Mouse (Mus musculus) frontal cortex, postnatal 25 days (tissue): Measurements from ENCODE around the gene Prss45.

ENCODE experiments used
- DNase-seq, 2 experiments: peaks; one replicate each; pipeline ENCODE4 v3.0.0; 2022; ENCODE audit warnings: low spot score in 2 of 2

The Prss45 gene

DNA sequence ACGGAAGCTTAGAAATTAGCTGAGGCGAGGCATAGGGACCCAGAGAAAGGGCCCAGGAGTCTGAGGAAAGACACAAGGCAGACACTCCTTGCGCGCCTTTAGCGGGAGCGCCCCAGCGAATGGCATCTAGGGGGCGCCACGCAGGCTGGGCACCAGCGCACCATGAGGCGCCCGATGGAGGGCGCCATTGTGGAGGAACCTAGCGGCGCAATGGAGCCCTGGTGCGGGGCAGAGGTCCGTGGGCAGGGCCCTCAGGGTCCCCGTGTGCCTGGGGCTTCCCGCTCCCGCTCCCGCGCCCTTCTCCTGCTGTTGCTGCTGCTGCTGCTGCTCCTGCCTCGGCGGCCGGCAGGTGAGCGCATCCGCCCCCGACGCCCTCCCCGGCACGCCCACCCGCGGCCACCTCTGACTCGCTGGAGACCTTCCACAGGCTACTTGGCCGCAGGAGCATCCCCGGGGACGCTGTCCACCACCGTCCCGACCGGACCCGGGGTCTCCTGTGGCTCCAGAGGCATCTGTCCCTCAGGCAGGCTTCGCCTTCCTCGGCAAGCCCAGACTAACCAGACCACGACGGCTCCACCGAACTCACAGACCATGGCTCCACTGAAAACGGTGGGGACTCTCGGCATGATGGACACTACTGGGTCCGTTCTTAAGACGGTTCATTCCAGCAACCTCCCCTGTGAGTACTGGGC is 23.5 kb downstream of the Prss45 start, which contains the start of gene Prss50:
Gene Prss50, plus strand, starts transcription at position 187 of the 692 bp plus-strand sequence.
- DNase-seq, result no peak

- no peak for DNase-seq
Observed at GRCm38 (mm10) chr9:110858523-110858922, 24.1 kb downstream of the Prss45 start.

DNA sequence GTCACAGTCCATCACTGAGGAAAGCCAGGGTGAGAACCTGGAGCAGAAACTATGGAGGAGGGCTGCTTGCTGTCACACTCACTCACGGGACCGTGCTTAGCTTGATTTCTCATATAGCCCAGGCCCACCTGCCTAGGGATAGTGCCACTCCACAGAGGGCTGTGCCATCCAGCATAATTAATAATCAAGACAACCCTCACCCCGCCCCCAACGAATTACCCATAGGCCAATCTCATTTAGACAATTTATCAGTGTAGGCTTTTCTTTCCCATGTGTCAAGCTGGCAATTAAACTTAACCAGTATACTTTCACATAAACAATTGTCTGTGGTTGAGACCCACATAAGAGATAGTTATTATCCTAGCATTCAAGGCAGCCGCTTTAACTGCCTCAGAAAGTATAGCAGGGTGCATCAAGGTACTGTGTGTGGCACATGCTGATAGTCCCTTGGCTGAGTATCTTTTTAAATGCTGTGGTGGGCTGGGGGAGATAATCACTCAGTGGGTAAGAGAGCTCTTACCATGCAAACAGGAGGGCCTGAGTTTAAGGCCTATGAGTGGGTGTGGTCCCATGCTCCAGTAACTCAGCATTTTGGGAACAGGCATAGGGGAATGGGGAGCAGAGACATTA is 24.7 kb downstream of the Prss45 start:
- DNase-seq, result no peak

- DNase-seq, result peak in 1 of 2 experiments; percentile 59
Observed at GRCm38 (mm10) chr9:110871030-110871429, 36.6 kb downstream of the Prss45 start.

DNA sequence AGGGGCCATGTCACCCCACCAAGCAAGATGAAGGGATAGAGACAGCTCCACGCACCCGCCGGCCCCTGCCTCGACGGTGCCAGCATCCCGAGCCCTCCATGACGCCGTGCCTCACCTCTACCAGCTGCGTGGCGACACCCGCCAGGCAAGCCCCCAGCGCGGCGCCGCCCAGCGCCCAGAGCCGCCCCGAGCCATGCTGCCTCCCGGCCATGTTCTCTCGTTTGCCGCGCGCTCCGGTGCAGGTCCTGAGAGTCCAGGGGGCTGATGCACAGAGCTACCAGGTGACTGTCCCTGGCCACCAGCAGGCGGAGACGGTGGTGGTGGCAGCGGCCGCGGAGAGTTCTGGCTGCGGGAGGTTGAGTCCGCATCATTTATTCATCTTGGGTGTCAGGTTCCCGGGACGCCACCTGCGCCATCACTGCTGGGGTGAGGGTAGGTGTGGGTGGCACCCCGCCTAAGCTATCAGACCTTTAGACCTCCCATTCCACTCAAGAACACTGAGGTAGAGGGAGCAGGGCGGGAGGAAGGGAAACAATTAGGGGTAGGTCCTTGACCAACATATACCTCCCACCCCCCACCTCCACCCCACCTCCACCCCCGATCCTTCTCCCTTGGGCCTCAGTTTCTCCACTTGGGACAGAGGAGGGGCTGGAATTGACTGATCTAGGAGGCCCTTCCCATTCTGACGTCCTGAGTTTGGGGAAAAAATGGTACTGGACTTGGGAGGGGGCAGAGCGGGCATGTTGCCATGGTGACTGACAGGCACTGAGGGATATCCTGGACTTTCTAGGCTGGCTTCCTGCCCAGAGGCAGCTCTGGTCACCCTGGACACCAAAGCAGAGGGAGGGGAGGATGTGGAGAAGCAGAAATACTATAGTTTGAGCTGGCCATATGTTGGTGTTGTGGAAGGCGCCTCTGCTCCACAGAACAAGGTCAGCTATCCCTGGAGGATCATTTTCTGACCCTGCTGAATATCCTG is 39.6 kb downstream of the Prss45 start:
- DNase-seq, result no peak

DNA sequence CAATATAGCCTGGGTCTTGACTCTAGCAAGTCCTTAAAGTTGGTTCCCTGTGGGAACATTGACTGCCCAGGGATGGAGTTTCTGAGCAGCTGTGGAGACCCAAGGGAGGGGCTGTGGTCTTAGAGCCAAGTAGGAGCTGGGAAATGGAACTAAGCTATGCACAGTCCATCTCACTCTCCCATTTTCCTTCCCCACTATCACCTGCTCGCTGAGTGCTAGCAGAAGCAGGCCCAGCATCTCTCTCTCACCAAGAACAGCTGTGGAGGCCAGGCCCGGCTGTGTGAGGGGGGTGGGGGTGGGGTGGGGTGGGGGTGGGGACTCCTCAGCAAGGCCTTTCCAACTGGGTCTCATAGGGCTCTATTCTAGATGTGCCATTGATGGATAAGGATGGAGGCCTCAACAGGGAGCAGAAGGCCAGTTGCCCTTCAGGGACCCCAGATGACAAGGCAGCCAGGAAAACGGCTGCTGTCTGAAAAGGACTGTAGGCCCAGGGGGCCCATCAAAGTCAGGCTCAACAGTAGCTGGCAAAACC is 40.3 kb downstream of the Prss45 start:
- no peak for DNase-seq

GRCm38 (mm10) chr9:110875288-110875695 is 40.9 kb downstream of the Prss45 start:
- DNase-seq, result no peak

- DNase-seq, result no peak
Observed at GRCm38 (mm10) chr9:110877353-110877752, 43.0 kb downstream of the Prss45 start.

DNA sequence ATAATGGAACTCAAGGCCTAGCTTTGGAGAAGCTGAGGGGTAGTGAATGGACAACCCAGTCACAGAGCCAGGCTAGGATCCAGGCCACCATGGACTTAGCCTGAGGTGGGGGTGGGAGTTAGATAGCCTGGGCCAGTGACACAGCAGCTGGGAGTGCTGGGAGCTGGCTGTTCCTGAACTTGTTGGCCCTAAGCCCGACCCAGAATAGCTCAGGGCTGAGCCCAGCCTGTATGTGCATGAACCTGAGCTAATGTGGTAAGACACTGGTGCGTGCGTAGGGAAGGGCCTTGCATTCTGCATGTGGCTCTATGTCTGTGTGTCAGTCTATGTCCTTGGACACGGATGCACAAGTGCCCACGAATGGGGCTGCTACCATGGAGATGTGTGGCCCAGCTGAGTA is 43.5 kb downstream of the Prss45 start:
- no peak for DNase-seq

GRCm38 (mm10) chr9:110879191-110879920 is 45.0 kb downstream of the Prss45 start, which contains the start of gene Als2cl:
Gene Als2cl (plus strand): TSS chr9:110879870.
- peak in 1 of 2 experiments; percentile 18 for DNase-seq

DNA sequence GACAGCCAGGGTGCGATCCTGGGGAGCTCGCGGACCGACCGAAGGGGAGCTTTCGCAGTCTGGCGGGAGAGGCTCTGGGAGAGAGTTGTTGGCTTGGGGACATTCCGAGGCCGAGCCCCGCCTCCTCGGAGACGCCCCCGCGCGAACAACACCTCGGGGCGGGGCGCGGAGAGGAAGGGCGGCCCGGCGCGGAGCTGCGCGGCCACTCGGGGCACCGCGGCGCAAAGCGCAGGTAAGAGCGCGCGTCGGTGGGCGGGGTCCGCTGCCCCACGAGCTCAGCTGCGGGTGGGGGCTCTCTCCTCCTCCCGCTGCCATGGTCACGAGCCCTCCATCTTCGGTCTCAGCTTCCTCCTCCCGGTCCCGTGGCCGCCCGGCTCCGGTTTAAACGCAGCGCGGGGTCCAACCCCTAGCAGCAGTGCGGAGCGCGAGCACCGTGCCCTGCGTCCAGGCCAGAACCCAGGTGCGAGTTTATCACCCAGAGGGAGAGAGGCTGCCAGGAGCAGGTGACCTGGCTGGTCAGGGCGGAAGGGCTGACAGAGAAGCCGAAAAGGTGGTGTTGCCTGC is 45.7 kb downstream of the Prss45 start, which contains the start of gene Tmie:
Gene Tmie, minus strand, starts transcription at position 116 of the 564 bp plus-strand sequence.
- no peak for DNase-seq

- DNase-seq, result no peak
Observed at GRCm38 (mm10) chr9:110880772-110881171, 46.4 kb downstream of the Prss45 start.

- no peak for DNase-seq
Observed at GRCm38 (mm10) chr9:110881953-110882352, 47.6 kb downstream of the Prss45 start.

- no peak for DNase-seq
Observed at GRCm38 (mm10) chr9:110887388-110888303, 53.3 kb downstream of the Prss45 start.

GRCm38 (mm10) chr9:110888935-110889334 is 54.5 kb downstream of the Prss45 start:
- no peak for DNase-seq

- no peak for DNase-seq
Observed at GRCm38 (mm10) chr9:110890026-110890783, 55.8 kb downstream of the Prss45 start.
